Mouse (Mus musculus): Measurements from ENCODE around the gene Robo2. TPM values are rescaled to one million over a fixed set of nuclear protein-coding genes. Genes with fewer than 3 reads are reported as not detected.

Robo2 gene
- polyA plus RNA-seq, 2 experiments, result 2.5 to 3.4 TPM

DNA sequence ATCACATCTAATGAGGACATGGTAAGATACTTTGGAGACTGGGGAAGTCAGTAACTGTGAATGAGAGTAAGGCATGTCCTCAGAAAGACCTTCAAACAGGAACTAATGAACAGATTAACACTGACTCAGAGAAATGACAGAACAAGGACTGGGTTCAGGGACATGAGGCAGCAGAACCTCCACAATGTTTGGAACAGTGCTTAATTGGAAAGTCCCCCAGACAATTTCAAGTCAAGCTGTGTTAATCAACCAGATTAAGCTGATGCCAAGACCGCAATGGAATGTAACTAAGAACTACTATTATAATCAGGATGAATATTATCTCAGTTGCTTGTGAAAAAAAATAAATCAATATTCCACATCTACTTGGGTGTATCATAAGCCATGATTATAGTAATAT is 137.0 kb downstream of the Robo2 start:
- DNase-seq (ENCODE audit: low read depth in 3 of 3, low spot score in 3 of 3) (no peak), ATAC-seq (ENCODE audit: insufficient read depth) (no peak)
- WGBS (ENCODE audit: insufficient replicate concordance), result 61% methylated on average over 1 of the region's 1 CpGs
- H3K4me2 ChIP-seq (ENCODE audit: low read depth), result no peak overlapping the region
- H3K4me3 ChIP-seq (ENCODE audit: insufficient read depth in 1 of 2, low read depth in 2 of 2, low read length in 2 of 2), result no peak overlapping the region
- no peaks in the 10 kb centered on the region for H3K36me3 ChIP-seq (replicated peaks; ENCODE audit: control insufficient read depth, insufficient read depth, low read depth)
- H3K27ac ChIP-seq, result no peak overlapping the region
- no peaks in the 10 kb centered on the region for H3K9me3 ChIP-seq (ENCODE audit: control insufficient read depth, low read length)
- TF ChIP-seq EP300 (IDR thresholded peaks at IDR 0.05; ENCODE audit: low read depth), result no peak
- no peak for TF ChIP-seq CTCF (IDR thresholded peaks at IDR 0.05; ENCODE audit: low read depth)
- no peaks in the 10 kb centered on the region for H3K27me3 ChIP-seq (ENCODE audit: control insufficient read depth, insufficient read depth, low read length)
- H3K4me1 ChIP-seq (replicated peaks; ENCODE audit: control insufficient read depth in 2 of 2, insufficient read depth in 2 of 2, low read length in 1 of 2), result no peaks in the 10 kb centered on the region
- H3K9ac ChIP-seq (replicated peaks), result no peak overlapping the region

DNA sequence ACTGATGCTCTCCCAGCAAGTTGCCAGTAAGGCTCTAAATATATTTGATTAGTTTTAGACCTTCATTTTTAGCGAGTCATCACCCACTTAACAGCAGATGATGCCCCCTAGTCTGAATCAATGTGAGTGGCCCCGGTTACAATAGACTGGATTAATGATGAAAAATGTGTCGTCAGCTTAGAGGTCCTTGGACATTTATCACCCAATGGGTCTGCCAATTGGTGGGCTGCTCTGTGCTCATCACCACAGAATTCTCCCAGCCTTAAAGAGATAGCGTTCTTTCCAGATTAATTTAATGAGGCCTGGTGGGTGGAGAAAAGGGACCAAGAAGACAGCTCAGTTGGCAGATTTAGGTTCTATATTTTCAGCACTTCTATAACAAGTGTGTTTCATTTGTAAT is 138.6 kb downstream of the Robo2 start:
- no peak for DNase-seq (ENCODE audit: low read depth in 3 of 3, low spot score in 3 of 3)
- Histone ChIP-seq H3K27me3 (ENCODE audit: control insufficient read depth, insufficient read depth, low read length) (no peaks in the 10 kb centered on the region), H3K4me3 (ENCODE audit: insufficient read depth in 1 of 2, low read depth in 2 of 2, low read length in 2 of 2) (no peak overlapping the region), H3K4me1 (replicated peaks; ENCODE audit: control insufficient read depth in 2 of 2, insufficient read depth in 2 of 2, low read length in 1 of 2) (no peaks in the 10 kb centered on the region), H3K9ac (replicated peaks) (no peak overlapping the region), H3K4me2 (ENCODE audit: low read depth) (no peak overlapping the region), H3K9me3 (ENCODE audit: control insufficient read depth, low read length) (no peaks in the 10 kb centered on the region), H3K36me3 (replicated peaks; ENCODE audit: control insufficient read depth, insufficient read depth, low read depth) (no peaks in the 10 kb centered on the region), H3K27ac (no peak overlapping the region)
- no peak for ATAC-seq (ENCODE audit: insufficient read depth)
- TF ChIP-seq CTCF (IDR thresholded peaks at IDR 0.05; ENCODE audit: low read depth), result no peak
- TF ChIP-seq EP300 (IDR thresholded peaks at IDR 0.05; ENCODE audit: low read depth), result no peak
- 53% methylated on average over 4 of the region's 4 CpGs for WGBS (ENCODE audit: insufficient replicate concordance)

DNA sequence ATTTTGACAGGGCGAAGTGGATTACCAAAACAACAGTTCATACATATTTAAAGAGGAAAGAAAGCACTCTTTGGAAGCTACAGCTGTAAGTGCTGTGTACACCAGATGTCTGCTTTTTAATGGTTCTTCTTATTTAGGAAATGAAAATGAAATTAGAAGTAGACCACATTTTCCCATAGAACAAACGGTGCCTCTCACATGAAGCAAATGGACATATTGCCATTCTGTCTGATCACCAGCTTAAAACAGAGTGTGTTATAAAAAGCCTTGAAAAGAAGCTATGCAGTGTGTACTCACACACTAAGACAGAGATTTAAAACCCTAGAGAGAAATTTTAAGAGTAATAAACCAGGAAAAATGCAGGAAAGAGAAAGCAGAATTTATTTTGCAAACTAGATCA is 153.4 kb downstream of the Robo2 start:
- no peak for DNase-seq (ENCODE audit: low read depth in 3 of 3, low spot score in 3 of 3)
- H3K27ac ChIP-seq, result no peak overlapping the region
- H3K36me3 ChIP-seq (replicated peaks; ENCODE audit: control insufficient read depth, insufficient read depth, low read depth), result no peaks in the 10 kb centered on the region
- no peaks in the 10 kb centered on the region for H3K4me1 ChIP-seq (replicated peaks; ENCODE audit: control insufficient read depth in 2 of 2, insufficient read depth in 2 of 2, low read length in 1 of 2)
- H3K9me3 ChIP-seq (ENCODE audit: control insufficient read depth, low read length), result no peaks in the 10 kb centered on the region
- no peak overlapping the region for H3K9ac ChIP-seq (replicated peaks)
- H3K4me2 ChIP-seq (ENCODE audit: low read depth), result no peak overlapping the region
- WGBS (ENCODE audit: insufficient replicate concordance), result 59% methylated on average over 2 of the region's 2 CpGs
- ATAC-seq (ENCODE audit: insufficient read depth), result no peak
- H3K4me3 ChIP-seq (ENCODE audit: insufficient read depth in 1 of 2, low read depth in 2 of 2, low read length in 2 of 2), result no peak overlapping the region
- TF ChIP-seq EP300 (IDR thresholded peaks at IDR 0.05; ENCODE audit: low read depth), result no peak
- no peak for TF ChIP-seq CTCF (IDR thresholded peaks at IDR 0.05; ENCODE audit: low read depth)
- H3K27me3 ChIP-seq (ENCODE audit: control insufficient read depth, insufficient read depth, low read length), result no peaks in the 10 kb centered on the region

DNA sequence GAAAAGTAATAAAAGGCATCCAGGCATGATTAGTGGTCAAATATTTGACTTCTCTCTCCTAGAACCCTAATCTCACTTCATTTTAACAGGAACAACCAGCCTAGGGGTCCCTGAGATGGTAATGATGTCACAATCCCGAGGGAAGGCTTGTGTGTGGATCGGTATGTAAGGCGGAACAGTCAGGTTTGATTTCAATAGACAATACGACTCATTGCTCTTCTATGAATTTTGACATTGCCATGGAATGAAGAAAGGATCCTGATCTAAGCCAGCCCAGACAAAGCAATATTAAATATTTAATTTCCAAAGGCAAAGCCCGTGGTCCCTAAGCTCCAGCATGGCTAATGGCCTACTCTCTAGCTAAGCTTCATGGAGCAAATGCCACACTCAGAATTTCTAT is 167.2 kb downstream of the Robo2 start:
- H3K36me3 ChIP-seq (replicated peaks; ENCODE audit: control insufficient read depth, insufficient read depth, low read depth), result no peaks in the 10 kb centered on the region
- 70% methylated on average over 5 of the region's 5 CpGs for WGBS (ENCODE audit: insufficient replicate concordance)

DNA sequence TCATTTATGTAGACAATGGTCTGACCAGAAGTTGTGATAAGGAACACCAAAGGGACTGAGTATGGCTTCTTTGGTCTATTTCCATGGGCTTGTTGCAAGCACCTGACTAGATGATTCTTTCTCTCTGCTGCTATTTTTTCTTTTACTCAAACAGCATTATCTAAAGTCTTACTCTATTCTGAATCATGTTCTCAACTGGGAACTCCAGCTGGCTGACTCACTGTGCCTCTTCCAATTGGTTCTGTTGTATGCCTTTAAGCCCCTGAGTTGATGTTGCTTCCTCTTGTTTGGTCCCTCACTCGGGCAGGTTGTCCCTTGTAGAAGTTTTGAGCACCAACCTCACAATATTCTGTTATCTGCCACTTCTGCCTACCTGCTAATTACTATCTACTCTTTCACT is 170.1 kb downstream of the Robo2 start:
- Histone ChIP-seq H3K27ac (no peak overlapping the region), H3K9ac (replicated peaks) (no peak overlapping the region), H3K36me3 (replicated peaks; ENCODE audit: control insufficient read depth, insufficient read depth, low read depth) (no peaks in the 10 kb centered on the region), H3K4me2 (ENCODE audit: low read depth) (no peak overlapping the region), H3K4me1 (replicated peaks; ENCODE audit: control insufficient read depth in 2 of 2, insufficient read depth in 2 of 2, low read length in 1 of 2) (no peaks in the 10 kb centered on the region), H3K9me3 (ENCODE audit: control insufficient read depth, low read length) (no peaks in the 10 kb centered on the region), H3K27me3 (ENCODE audit: control insufficient read depth, insufficient read depth, low read length) (no peaks in the 10 kb centered on the region), H3K4me3 (ENCODE audit: insufficient read depth in 1 of 2, low read depth in 2 of 2, low read length in 2 of 2) (no peak overlapping the region)
- WGBS (ENCODE audit: insufficient replicate concordance), result 66% methylated on average over 1 of the region's 1 CpGs
- TF ChIP-seq CTCF (IDR thresholded peaks at IDR 0.05; ENCODE audit: low read depth), result no peak
- TF ChIP-seq EP300 (IDR thresholded peaks at IDR 0.05; ENCODE audit: low read depth), result no peak
- ATAC-seq (ENCODE audit: insufficient read depth) (no peak), DNase-seq (ENCODE audit: low read depth in 3 of 3, low spot score in 3 of 3) (no peak)

More for the DNA sequence above, 167.2 kb downstream of the Robo2 start:
- TF ChIP-seq EP300 (IDR thresholded peaks at IDR 0.05; ENCODE audit: low read depth), result no peak
- TF ChIP-seq CTCF (IDR thresholded peaks at IDR 0.05; ENCODE audit: low read depth), result no peak
- DNase-seq (ENCODE audit: low read depth in 3 of 3, low spot score in 3 of 3) (no peak), ATAC-seq (ENCODE audit: insufficient read depth) (no peak)
- H3K27ac ChIP-seq, result no peak overlapping the region
- H3K4me2 ChIP-seq (ENCODE audit: low read depth), result no peak overlapping the region
- no peak overlapping the region for H3K9ac ChIP-seq (replicated peaks)
- no peak overlapping the region for H3K4me3 ChIP-seq (ENCODE audit: insufficient read depth in 1 of 2, low read depth in 2 of 2, low read length in 2 of 2)
- H3K27me3 ChIP-seq (ENCODE audit: control insufficient read depth, insufficient read depth, low read length), result no peaks in the 10 kb centered on the region
- H3K4me1 ChIP-seq (replicated peaks; ENCODE audit: control insufficient read depth in 2 of 2, insufficient read depth in 2 of 2, low read length in 1 of 2), result no peaks in the 10 kb centered on the region
- H3K9me3 ChIP-seq (ENCODE audit: control insufficient read depth, low read length), result no peaks in the 10 kb centered on the region

Measured in liver, embryonic 14.5 days (tissue).